Mouse (Mus musculus): ENCODE measurements around the gene Mcm6.

- TF ChIP-seq ZNF384 (IDR thresholded peaks at IDR 0.05; ENCODE audit: low read depth, low read length), result no peak
- peak in 1 of 2 experiments; percentile 30; a peak in 2 of 4 replicates for TF ChIP-seq CTCF (conservative IDR thresholded peaks at IDR 0.05 in 1 of 2, IDR thresholded peaks at IDR 0.05 in 1 of 2; ENCODE audit: low read depth in 2 of 2, low read length in 2 of 2)
- no peak for TF ChIP-seq ELF1 (IDR thresholded peaks at IDR 0.05; ENCODE audit: low read depth, low read length)
- no peak for TF ChIP-seq MAX (IDR thresholded peaks at IDR 0.05; ENCODE audit: low read length)
- no peak for TF ChIP-seq JUN (IDR thresholded peaks at IDR 0.05; ENCODE audit: insufficient read depth, low read depth, low read length)
- no peak; the same call in 1 of the 2 replicates for TF ChIP-seq RAD21 (IDR thresholded peaks at IDR 0.05; ENCODE audit: low read depth, low read length)
- no peak for TF ChIP-seq BHLHE40 (IDR thresholded peaks at IDR 0.05; ENCODE audit: low read depth, low read length)
- no peak for TF ChIP-seq HCFC1 (IDR thresholded peaks at IDR 0.05; ENCODE audit: low read depth, low read length)
- no peak for TF ChIP-seq USF1 (IDR thresholded peaks at IDR 0.05; ENCODE audit: low read depth, low read length)
- TF ChIP-seq MXI1 (IDR thresholded peaks at IDR 0.05; ENCODE audit: low read depth, low read length), result no peak
- TF ChIP-seq MAFK (IDR thresholded peaks at IDR 0.05; ENCODE audit: insufficient replicate concordance, low read length), result no peak
- no peak for TF ChIP-seq USF2 (conservative IDR thresholded peaks at IDR 0.05; ENCODE audit: low read depth, low read length)
Measured at GRCm38 (mm10) chr1:128281753-128282152, 77.7 kb downstream of the Mcm6 start.
